Mouse (Mus musculus) CH12.LX (cell line): ENCODE results near the gene Ccr10.

Experiments
- BHLHE40 ChIP-seq: IDR thresholded peaks from 2 replicates; pipeline ENCODE4 v1.6.1; 2011; ENCODE audit warnings: mild to moderate bottlenecking, low read depth, low read length, improper control_type of control experiment
- CHD1 ChIP-seq: IDR thresholded peaks from 2 replicates; pipeline ENCODE4 v1.6.1; 2012; ENCODE audit warnings: low read depth, low read length, improper control_type of control experiment, inconsistent platforms
- CHD2 ChIP-seq: IDR thresholded peaks from 2 replicates; pipeline ENCODE4 v1.6.1; 2011; ENCODE audit warnings: low read length, improper control_type of control experiment
- CTCF ChIP-seq, 2 experiments: IDR thresholded peaks in 1 of 2; conservative IDR thresholded peaks in 1 of 2; 2 replicates each; pipeline ENCODE4 v1.5.1; 2011 to 2012; ENCODE audit warnings: low read depth in 2 of 2, low read length in 2 of 2, improper control_type of control experiment in 1 of 2, inconsistent platforms in 1 of 2, mild to moderate bottlenecking in 1 of 2, moderate library complexity in 1 of 2
- JUN ChIP-seq: IDR thresholded peaks from 2 replicates; pipeline ENCODE4 v1.6.1; 2011; ENCODE audit warnings: low read depth, mild to moderate bottlenecking, low read length, improper control_type of control experiment, moderate library complexity; ENCODE audit not compliant: insufficient read depth
- MAX ChIP-seq: IDR thresholded peaks from 2 replicates; pipeline ENCODE4 v1.6.1; 2011; ENCODE audit warnings: low read length, improper control_type of control experiment
- MYC ChIP-seq: IDR thresholded peaks from 2 replicates; pipeline ENCODE4 v1.6.1; 2011; ENCODE audit warnings: low read depth, mild to moderate bottlenecking, improper control_type of control experiment, low read length
- POLR2AphosphoS2 ChIP-seq: IDR thresholded peaks from 2 replicates; pipeline ENCODE4 v1.6.1; 2011; ENCODE audit warnings: low read depth, low read length, improper control_type of control experiment
- SIN3A ChIP-seq: IDR thresholded peaks from 2 replicates; pipeline ENCODE4 v1.6.1; 2012; ENCODE audit warnings: low read length, improper control_type of control experiment, inconsistent platforms
- TCF12 ChIP-seq: IDR thresholded peaks from 2 replicates; pipeline ENCODE4 v1.6.1; 2014; ENCODE audit warnings: low read depth, mild to moderate bottlenecking, inconsistent platforms, low read length, improper control_type of control experiment

- TF ChIP-seq BHLHE40 (peak; percentile 63), CHD2 (peak; percentile 94), CTCF (conservative IDR thresholded peaks at IDR 0.05 in 1 of 2, IDR thresholded peaks at IDR 0.05 in 1 of 2; ENCODE audit: low read depth in 2 of 2, low read length in 2 of 2) (no peak; a peak in 1 of 4 replicates), SIN3A (peak; percentile 88; the same call in 1 of the 2 replicates), POLR2AphosphoS2 (no peak), MAX (peak; percentile 66), MYC (peak; percentile 71), JUN (no peak), TCF12 (peak; percentile 97), CHD1 (no peak)
These were observed 45.0 kb downstream of the Ccr10 start for GRCm38 (mm10) chr11:101130056-101130756.
